Mouse (Mus musculus) lung, postnatal 0 days (tissue): ENCODE data around the gene Rbfox1. TPM values are rescaled to one million over a fixed set of nuclear protein-coding genes. Genes with fewer than 3 reads are reported as not detected.

Experiments
- ATAC-seq: fragments of 200-750 bp; cut with Nextera tagmentation; 2 replicates; pipeline ENCODE4 v1.8.0; 2017; ENCODE audit warnings: moderate library complexity
- DNase-seq: peaks from one replicate; pipeline ENCODE4 v3.0.0-alpha.2; 2016; ENCODE audit warnings: low spot score
- H3K27ac ChIP-seq: fragments of 300-500 bp; sonication (generic); 2 replicates; pipeline ENCODE4 v1.5.1; 2014; ENCODE audit warnings: antibody characterized with exemption, mild to moderate bottlenecking, low read length, mixed read lengths
- H3K27me3 ChIP-seq: fragments of 300-500 bp; sonication (generic); replicated peaks from 2 replicates; pipeline ENCODE4 v1.6.1; 2014; ENCODE audit warnings: low read length, mixed read lengths; ENCODE audit not compliant: insufficient read depth
- H3K36me3 ChIP-seq: fragments of 300-500 bp; sonication (generic); 2 replicates; pipeline ENCODE4 v1.6.1; 2014; ENCODE audit warnings: low read length, mixed read lengths; ENCODE audit not compliant: insufficient read depth
- H3K4me1 ChIP-seq: fragments of 300-500 bp; sonication (generic); 2 replicates; pipeline ENCODE4 v1.6.1; 2014; ENCODE audit warnings: antibody characterized with exemption, low read depth, low read length, mixed read lengths; ENCODE audit not compliant: insufficient read depth
- H3K4me2 ChIP-seq: fragments of 300-500 bp; sonication (generic); replicated peaks from 2 replicates; pipeline ENCODE4 v1.6.1; 2014; ENCODE audit warnings: low read depth, mild to moderate bottlenecking, low read length, moderate library complexity, mixed read lengths
- H3K4me3 ChIP-seq: fragments of 300-500 bp; sonication (generic); 2 replicates; pipeline ENCODE4 v1.5.1; 2014; ENCODE audit warnings: low read depth, low read length
- H3K9ac ChIP-seq: fragments of 300-500 bp; sonication (generic); replicated peaks from 2 replicates; pipeline ENCODE4 v1.6.1; 2014; ENCODE audit warnings: low read depth, mild to moderate bottlenecking
- H3K9me3 ChIP-seq: fragments of 300-500 bp; sonication (generic); 2 replicates; pipeline ENCODE4 v1.6.1; 2016; ENCODE audit warnings: low read length, mixed read lengths
- CTCF ChIP-seq: IDR thresholded peaks from 2 replicates; pipeline ENCODE4 v1.5.1; 2016; ENCODE audit warnings: antibody characterized with exemption, mild to moderate bottlenecking
- EP300 ChIP-seq: IDR thresholded peaks from 2 replicates; pipeline ENCODE4 v1.6.1; 2016; ENCODE audit warnings: antibody characterized with exemption, mild to moderate bottlenecking, control low read depth
- WGBS: fragments of 180-500 bp; shearing (Covaris S2); extraction: QIAGEN DNeasy Blood & Tissue Kit; methylation state at CpG from one replicate; pipeline ENCODE4 v1.1.7; 2014; 5-methylcytosine and 5-hydroxymethylcytosine counted together
- polyA plus RNA-seq: library from polyadenylated mRNA; unstranded; fragments of >200 nt; fragmentation: Nextera tagmentation; extraction: Ambion mirVana; gene quantifications from 2 replicates; pipeline ENCODE4 v1.2.1, GENCODE M21; 2015

The Rbfox1 gene
- polyA plus RNA-seq, 1 experiment from 2014 or later, result 0.25 TPM

GRCm38 (mm10) chr16:7163688-7164087, 1278.5 kb downstream of the Rbfox1 start:
- DNase-seq (no peak), ATAC-seq (no peak)
- H3K9ac ChIP-seq, result no peak overlapping the region
- H3K27ac ChIP-seq, result no peak overlapping the region
- H3K36me3 ChIP-seq, result no peaks in the 10 kb centered on the region
- TF ChIP-seq CTCF (no peak), EP300 (no peak)
- no peaks in the 10 kb centered on the region for H3K4me1 ChIP-seq
- H3K4me2 ChIP-seq, result no peak overlapping the region
- no peak overlapping the region for H3K4me3 ChIP-seq
- WGBS, result 68% methylated on average over 4 of the region's 4 CpGs
- H3K27me3 ChIP-seq, result no peaks in the 10 kb centered on the region
- H3K9me3 ChIP-seq, result no peaks in the 10 kb centered on the region

GRCm38 (mm10) chr16:7164153-7164737, 1279.1 kb downstream of the Rbfox1 start:
- H3K9ac ChIP-seq, result no peak overlapping the region
- TF ChIP-seq CTCF (no peak), EP300 (no peak)
- WGBS, result 89% methylated on average over 8 of the region's 8 CpGs
- no peak overlapping the region for H3K4me2 ChIP-seq
- H3K9me3 ChIP-seq, result no peaks in the 10 kb centered on the region
- ATAC-seq (no peak), DNase-seq (no peak)
- H3K36me3 ChIP-seq, result no peaks in the 10 kb centered on the region
- no peaks in the 10 kb centered on the region for H3K4me1 ChIP-seq
- no peak overlapping the region for H3K27ac ChIP-seq
- H3K4me3 ChIP-seq, result no peak overlapping the region
- H3K27me3 ChIP-seq, result no peaks in the 10 kb centered on the region

DNA sequence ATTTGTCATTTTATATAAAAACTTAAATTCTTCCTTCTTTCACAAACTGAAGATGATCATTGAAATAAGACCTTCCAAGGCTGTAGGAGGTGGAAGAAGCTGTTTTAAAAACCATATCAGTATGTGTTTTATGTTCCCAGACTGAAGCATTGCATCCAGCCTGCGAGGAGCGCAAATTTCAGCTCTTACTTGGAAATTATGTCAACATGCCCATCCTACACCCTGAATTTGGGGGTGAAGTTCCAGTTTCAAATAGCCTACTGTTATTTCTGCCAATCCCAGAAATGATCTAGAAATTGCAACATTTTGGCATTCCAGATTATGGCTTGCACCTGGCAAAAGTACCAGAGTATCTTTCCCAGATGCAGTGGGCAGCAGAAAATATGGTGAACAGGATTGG, 1290.8 kb downstream of the Rbfox1 start:
- no peak overlapping the region for H3K4me3 ChIP-seq
- H3K4me2 ChIP-seq, result no peak overlapping the region
- no peaks in the 10 kb centered on the region for H3K27me3 ChIP-seq
- no peak for DNase-seq
- no peaks in the 10 kb centered on the region for H3K36me3 ChIP-seq
- no peak for ATAC-seq
- no peak for TF ChIP-seq EP300
- no peak for TF ChIP-seq CTCF
- H3K9ac ChIP-seq, result no peak overlapping the region
- no peak overlapping the region for H3K27ac ChIP-seq
- WGBS, result 91% methylated on average over 2 of the region's 2 CpGs
- no peaks in the 10 kb centered on the region for H3K9me3 ChIP-seq
- no peaks in the 10 kb centered on the region for H3K4me1 ChIP-seq

GRCm38 (mm10) chr16:7187788-7188187, 1302.6 kb downstream of the Rbfox1 start:
- DNase-seq, result no peak
- TF ChIP-seq CTCF (no peak), EP300 (no peak)

DNA sequence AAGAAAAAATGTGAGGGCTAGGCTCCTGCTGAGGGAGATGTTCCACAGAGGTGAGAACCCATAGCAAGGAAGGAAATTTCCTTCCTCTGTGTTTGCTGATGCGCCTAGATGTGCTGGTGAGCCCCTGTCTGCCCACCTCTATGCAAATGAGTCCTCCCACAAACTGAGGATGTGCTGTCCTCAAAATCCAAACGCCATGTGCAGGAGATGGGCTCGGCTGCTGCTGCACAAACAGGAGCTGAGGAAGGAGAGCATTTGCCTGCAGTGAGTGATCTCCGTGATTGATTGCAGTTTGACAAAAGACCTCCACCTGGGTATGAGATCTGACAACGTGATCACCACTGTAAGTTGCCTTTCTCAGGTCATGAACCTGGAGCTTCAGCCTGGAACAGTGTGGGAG, 1308.4 kb downstream of the Rbfox1 start:
- DNase-seq (no peak), ATAC-seq (no peak)
- TF ChIP-seq CTCF, result no peak
- TF ChIP-seq EP300, result no peak
- H3K36me3 ChIP-seq, result no peaks in the 10 kb centered on the region
- no peaks in the 10 kb centered on the region for H3K4me1 ChIP-seq
- H3K4me3 ChIP-seq, result no peak overlapping the region
- H3K27ac ChIP-seq, result no peak overlapping the region
- H3K27me3 ChIP-seq, result no peaks in the 10 kb centered on the region
- H3K9me3 ChIP-seq, result no peaks in the 10 kb centered on the region
- 53% methylated on average over 5 of the region's 5 CpGs for whole genome bisulfite sequencing
- no peak overlapping the region for H3K4me2 ChIP-seq
- H3K9ac ChIP-seq, result no peak overlapping the region

More at GRCm38 (mm10) chr16:7187788-7188187, 1302.6 kb downstream of the Rbfox1 start:
- no peak overlapping the region for H3K4me3 ChIP-seq
- no peaks in the 10 kb centered on the region for H3K36me3 ChIP-seq
- H3K27me3 ChIP-seq, result no peaks in the 10 kb centered on the region
- H3K9me3 ChIP-seq, result no peaks in the 10 kb centered on the region
- H3K9ac ChIP-seq, result no peak overlapping the region
- H3K4me1 ChIP-seq, result no peaks in the 10 kb centered on the region
- H3K27ac ChIP-seq, result no peak overlapping the region
- no peak overlapping the region for H3K4me2 ChIP-seq
- ATAC-seq, result no peak
- WGBS, result 28% methylated on average over 2 of the region's 2 CpGs

- H3K27me3 ChIP-seq, result no peaks in the 10 kb centered on the region
- 64% methylated on average over 5 of the region's 5 CpGs for WGBS
- no peaks in the 10 kb centered on the region for H3K36me3 ChIP-seq
- H3K27ac ChIP-seq, result no peak overlapping the region
- no peak overlapping the region for H3K9ac ChIP-seq
- TF ChIP-seq CTCF (no peak), EP300 (no peak)
- no peak for DNase-seq
- no peak overlapping the region for H3K4me2 ChIP-seq
- H3K4me3 ChIP-seq, result no peak overlapping the region
- no peak for ATAC-seq
- H3K9me3 ChIP-seq, result no peaks in the 10 kb centered on the region
- no peaks in the 10 kb centered on the region for H3K4me1 ChIP-seq
Measured at GRCm38 (mm10) chr16:7197953-7198352, 1312.8 kb downstream of the Rbfox1 start.

GRCm38 (mm10) chr16:7200239-7200638, 1315.1 kb downstream of the Rbfox1 start:
- H3K36me3 ChIP-seq, result no peaks in the 10 kb centered on the region
- H3K27ac ChIP-seq, result no peak overlapping the region
- ATAC-seq (no peak), DNase-seq (no peak)
- WGBS, result 66% methylated on average over 3 of the region's 3 CpGs
- no peak overlapping the region for H3K4me2 ChIP-seq
- H3K9ac ChIP-seq, result no peak overlapping the region
- no peaks in the 10 kb centered on the region for H3K27me3 ChIP-seq
- no peaks in the 10 kb centered on the region for H3K9me3 ChIP-seq
- H3K4me1 ChIP-seq, result no peaks in the 10 kb centered on the region
- H3K4me3 ChIP-seq, result no peak overlapping the region
- TF ChIP-seq EP300 (no peak), CTCF (no peak)
